Mouse (Mus musculus) liver, embryonic 12.5 days (tissue): Measurements from ENCODE around the gene Synj2. TPM values are rescaled to one million over a fixed set of nuclear protein-coding genes. Genes with fewer than 3 reads are reported as not detected.

Source experiments
- ATAC-seq: fragments of 200-750 bp; cut with Nextera tagmentation; 2 replicates; pipeline ENCODE4 v1.8.0; 2017; ENCODE audit warnings: moderate number of reproducible peaks, mild to moderate bottlenecking, moderate library complexity
- H3K27ac ChIP-seq: fragments of 300-500 bp; sonication (generic); 2 replicates; pipeline ENCODE4 v1.5.1; 2016; ENCODE audit warnings: mild to moderate bottlenecking
- H3K27me3 ChIP-seq: fragments of 300-500 bp; sonication (generic); replicated peaks from 2 replicates; pipeline ENCODE4 v1.6.1; 2016; ENCODE audit warnings: mild to moderate bottlenecking, moderate library complexity
- H3K36me3 ChIP-seq: fragments of 300-500 bp; sonication (generic); 2 replicates; pipeline ENCODE4 v1.6.1; 2016; ENCODE audit warnings: mild to moderate bottlenecking, moderate library complexity
- H3K4me1 ChIP-seq: fragments of 300-500 bp; sonication (generic); 2 replicates; pipeline ENCODE4 v1.6.1; 2016
- H3K4me2 ChIP-seq: fragments of 300-500 bp; sonication (generic); 2 replicates; pipeline ENCODE4 v1.6.1; 2016; ENCODE audit warnings: mild to moderate bottlenecking, moderate library complexity
- H3K4me3 ChIP-seq: fragments of 300-500 bp; sonication (generic); 2 replicates; pipeline ENCODE4 v1.5.1; 2016; ENCODE audit warnings: mild to moderate bottlenecking, moderate library complexity
- H3K9ac ChIP-seq: fragments of 300-500 bp; sonication (generic); 2 replicates; pipeline ENCODE4 v1.6.1; 2016; ENCODE audit warnings: mild to moderate bottlenecking, moderate library complexity
- H3K9me3 ChIP-seq: fragments of 300-500 bp; sonication (generic); replicated peaks from 2 replicates; pipeline ENCODE4 v1.6.1; 2016; ENCODE audit warnings: mild to moderate bottlenecking, moderate library complexity
- WGBS: fragments of 180-500 bp; shearing (Covaris S2); methylation state at CpG from one replicate; pipeline ENCODE4 v1.1.7; 2016; ENCODE audit not compliant: insufficient replicate concordance; 5-methylcytosine and 5-hydroxymethylcytosine counted together
- polyA plus RNA-seq: library from polyadenylated mRNA; unstranded; fragments of >200 nt; fragmentation: Nextera tagmentation; extraction: Ambion mirVana; gene quantifications from 2 replicates; pipeline ENCODE4 v1.2.1, GENCODE M21; 2016

Synj2 gene
- polyA plus RNA-seq, 1 experiment from 2014 or later = 1.6 TPM

DNA sequence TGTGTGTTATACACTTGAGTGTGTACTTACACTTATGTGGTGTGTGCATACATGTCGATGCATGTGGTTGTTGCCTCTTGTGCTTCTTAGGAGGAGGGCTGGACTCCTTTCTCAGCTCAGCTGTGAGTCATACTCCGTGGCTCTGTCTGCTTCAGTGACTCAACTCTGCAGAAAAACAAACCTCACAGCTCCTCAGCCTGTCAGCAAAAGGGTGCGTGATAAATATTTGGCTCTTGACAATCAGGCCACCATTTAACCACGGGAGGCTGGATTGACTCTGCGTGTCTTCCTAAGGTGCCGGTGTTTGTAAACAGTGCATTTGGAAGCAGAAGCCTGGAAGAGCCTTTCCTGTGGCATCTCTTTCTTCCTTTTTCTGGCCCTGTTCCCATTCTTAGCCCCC, 53.5 kb downstream of the Synj2 start:
- Histone ChIP-seq H3K4me2 (no peak overlapping the region), H3K4me1 (no peaks in the 10 kb centered on the region; the same call in 1 of the 2 replicates), H3K9me3 (no peaks in the 10 kb centered on the region), H3K36me3 (no peaks in the 10 kb centered on the region), H3K27me3 (no peaks in the 10 kb centered on the region), H3K4me3 (no peak overlapping the region), H3K9ac (no peak overlapping the region), H3K27ac (no peak overlapping the region)
- 68% methylated on average over 6 of the region's 6 CpGs for WGBS
- no peak for ATAC-seq

DNA sequence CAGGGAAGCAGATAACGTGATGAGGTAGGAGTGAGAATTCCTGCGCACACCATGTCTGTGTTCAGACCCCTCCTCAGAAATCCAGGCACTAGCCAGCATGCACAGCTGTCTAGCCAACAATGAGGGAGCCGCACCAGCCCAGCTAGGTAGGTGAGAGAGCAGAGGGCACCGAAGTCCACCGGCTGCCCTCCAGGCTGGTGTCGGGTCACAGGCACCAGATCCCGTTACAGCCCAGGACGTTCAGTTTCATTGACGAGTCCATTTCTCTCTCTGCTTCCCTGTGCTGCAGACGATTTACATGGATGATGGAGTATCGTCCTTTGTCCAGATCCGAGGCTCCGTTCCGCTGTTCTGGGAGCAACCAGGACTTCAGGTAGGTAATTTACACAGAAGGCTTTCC, 55.5 kb downstream of the Synj2 start:
- no peak for ATAC-seq
- H3K4me1 ChIP-seq = no peaks in the 10 kb centered on the region; the same call in 1 of the 2 replicates
- H3K36me3 ChIP-seq = no peaks in the 10 kb centered on the region
- H3K9ac ChIP-seq = no peak overlapping the region
- no peak overlapping the region for H3K4me2 ChIP-seq
- no peak overlapping the region for H3K4me3 ChIP-seq
- H3K9me3 ChIP-seq = no peaks in the 10 kb centered on the region
- 80% methylated on average over 14 of the region's 14 CpGs for WGBS
- H3K27ac ChIP-seq = no peak overlapping the region
- H3K27me3 ChIP-seq = no peaks in the 10 kb centered on the region; the same call in 1 of the 2 replicates

DNA sequence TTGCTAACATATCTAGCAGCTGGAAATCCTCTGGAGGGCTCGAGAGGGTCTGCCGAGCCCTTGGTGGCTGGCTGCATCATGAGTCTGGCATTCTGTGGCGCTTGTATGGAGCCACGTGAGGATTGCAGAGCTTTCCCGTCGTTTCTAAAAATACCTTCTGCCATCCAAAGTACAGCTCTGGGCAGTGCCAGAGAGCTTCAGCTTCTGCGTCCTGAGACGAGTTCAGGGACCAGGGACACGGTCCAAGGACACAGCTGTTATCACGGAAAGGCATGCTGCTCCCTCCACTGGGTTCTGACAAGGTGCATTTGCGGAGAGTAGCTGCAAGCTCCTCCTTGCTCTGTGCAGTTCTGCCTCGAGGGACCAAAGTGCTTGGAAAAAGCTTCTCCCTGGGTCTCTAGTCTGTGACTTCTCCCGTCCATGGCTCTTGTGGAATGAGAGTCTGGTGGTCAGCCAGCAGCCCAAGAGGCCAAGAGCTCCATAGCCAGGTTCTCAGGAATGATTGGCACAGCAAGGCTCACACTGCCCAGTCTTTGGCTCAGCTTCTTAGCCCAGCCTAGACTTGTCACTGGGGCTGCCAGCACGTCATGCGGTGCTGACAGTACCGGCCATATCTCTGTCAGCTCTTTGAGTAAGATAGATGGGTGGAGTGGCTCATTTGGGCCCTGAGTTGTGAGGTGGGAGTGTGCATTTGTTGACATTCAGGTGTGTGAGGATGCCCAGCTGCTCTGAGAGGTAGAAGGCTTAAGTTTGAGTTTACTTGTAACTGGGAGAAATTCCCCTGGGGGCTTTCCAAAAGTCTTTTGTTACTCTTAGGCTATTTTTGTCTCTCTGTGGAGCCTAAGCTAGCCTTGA, 56.5 kb downstream of the Synj2 start:
- Histone ChIP-seq H3K4me2 (no peak overlapping the region), H3K36me3 (no peaks in the 10 kb centered on the region), H3K9me3 (no peaks in the 10 kb centered on the region), H3K27ac (no peak overlapping the region), H3K9ac (no peak overlapping the region), H3K27me3 (peaks cover 4% of the 10 kb centered on the region; the same call in 1 of the 2 replicates), H3K4me1 (no peaks in the 10 kb centered on the region; the same call in 1 of the 2 replicates), H3K4me3 (no peak overlapping the region)
- WGBS = 55% methylated on average over 16 of the region's 16 CpGs
- no peak for ATAC-seq

DNA sequence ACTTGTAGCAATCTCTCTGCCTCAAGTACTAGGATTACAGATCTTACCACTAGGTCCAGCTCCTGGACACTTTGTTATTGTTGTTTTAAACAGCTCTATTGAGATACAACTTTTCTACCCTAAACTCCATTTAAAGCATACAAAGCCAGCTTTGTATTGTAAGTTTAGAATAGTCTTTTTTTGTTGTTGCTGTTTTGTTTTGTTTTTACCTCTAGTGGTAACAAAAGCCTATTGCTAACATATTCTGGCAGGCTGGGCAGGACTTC, 57.1 kb downstream of the Synj2 start:
- no peaks in the 10 kb centered on the region; the same call in 1 of the 2 replicates for H3K4me1 ChIP-seq
- H3K36me3 ChIP-seq = no peaks in the 10 kb centered on the region
- H3K9ac ChIP-seq = no peak overlapping the region
- peaks cover 5% of the 10 kb centered on the region; the same call in 1 of the 2 replicates for H3K27me3 ChIP-seq
- no peaks in the 10 kb centered on the region for H3K9me3 ChIP-seq
- no peak overlapping the region for H3K4me2 ChIP-seq
- no peak for ATAC-seq
- no peak overlapping the region for H3K27ac ChIP-seq
- H3K4me3 ChIP-seq = no peak overlapping the region

DNA sequence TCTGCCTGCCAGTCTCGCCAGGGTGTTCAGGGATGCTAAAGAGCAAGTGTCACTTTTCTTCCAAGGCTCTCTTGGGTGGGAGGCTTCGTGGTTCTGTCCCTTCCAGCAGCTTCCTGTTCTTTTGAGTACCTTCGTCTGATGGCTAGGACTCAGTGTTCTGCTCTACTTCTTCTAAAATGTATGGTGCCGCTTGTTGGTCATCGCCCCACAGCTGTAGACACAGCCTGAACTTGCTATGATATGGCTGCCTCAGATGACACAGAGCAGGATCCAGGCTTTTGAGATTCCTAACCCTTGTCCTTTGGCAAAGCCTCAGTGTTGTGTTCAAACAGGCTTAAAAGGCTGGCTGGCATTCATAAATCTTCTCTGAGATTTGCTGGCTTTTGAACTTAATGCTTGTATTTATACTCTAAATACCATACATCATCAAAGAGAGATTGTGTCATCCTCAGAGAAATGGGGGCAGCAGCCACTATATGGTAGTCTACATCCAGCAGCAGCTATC, 58.0 kb downstream of the Synj2 start:
- no peak overlapping the region for H3K9ac ChIP-seq
- no peaks in the 10 kb centered on the region for H3K36me3 ChIP-seq
- no peaks in the 10 kb centered on the region for H3K9me3 ChIP-seq
- no peak overlapping the region for H3K4me2 ChIP-seq
- 42% methylated on average over 5 of the region's 5 CpGs for WGBS
- no peak for ATAC-seq
- H3K4me3 ChIP-seq = no peak overlapping the region
- no peaks in the 10 kb centered on the region for H3K4me1 ChIP-seq
- H3K27me3 ChIP-seq = peaks cover 5% of the 10 kb centered on the region; the same call in 1 of the 2 replicates
- no peak overlapping the region for H3K27ac ChIP-seq

DNA sequence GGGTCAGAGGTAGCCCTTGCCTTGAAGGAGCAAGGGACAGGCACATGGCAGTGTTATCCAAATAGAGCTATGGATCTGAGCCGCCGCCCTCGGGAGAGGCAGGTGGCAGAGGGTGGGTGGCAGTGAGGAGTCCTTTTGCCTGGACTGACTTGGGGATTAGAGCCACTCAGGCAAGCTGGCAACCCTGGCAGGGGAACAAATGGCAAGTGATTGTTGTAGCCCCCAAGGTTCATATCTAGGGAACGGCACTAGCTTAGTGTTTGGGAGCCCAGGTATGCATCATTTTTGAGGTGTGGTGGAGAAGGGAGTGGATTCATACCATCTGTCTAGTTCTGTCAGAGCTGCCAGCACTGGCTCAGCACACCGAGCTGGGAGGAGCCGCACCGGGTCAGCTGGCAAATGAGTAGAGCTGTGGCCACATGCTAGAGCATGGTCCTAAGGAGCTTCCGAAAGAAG, 59.8 kb downstream of the Synj2 start:
- WGBS = 70% methylated on average over 8 of the region's 8 CpGs
- no peak for ATAC-seq
- Histone ChIP-seq H3K9me3 (no peaks in the 10 kb centered on the region), H3K36me3 (no peaks in the 10 kb centered on the region), H3K4me2 (no peak overlapping the region), H3K27me3 (peaks cover 5% of the 10 kb centered on the region; the same call in 1 of the 2 replicates), H3K9ac (no peak overlapping the region), H3K27ac (no peak overlapping the region), H3K4me1 (peaks cover 10% of the 10 kb centered on the region), H3K4me3 (no peak overlapping the region)

DNA sequence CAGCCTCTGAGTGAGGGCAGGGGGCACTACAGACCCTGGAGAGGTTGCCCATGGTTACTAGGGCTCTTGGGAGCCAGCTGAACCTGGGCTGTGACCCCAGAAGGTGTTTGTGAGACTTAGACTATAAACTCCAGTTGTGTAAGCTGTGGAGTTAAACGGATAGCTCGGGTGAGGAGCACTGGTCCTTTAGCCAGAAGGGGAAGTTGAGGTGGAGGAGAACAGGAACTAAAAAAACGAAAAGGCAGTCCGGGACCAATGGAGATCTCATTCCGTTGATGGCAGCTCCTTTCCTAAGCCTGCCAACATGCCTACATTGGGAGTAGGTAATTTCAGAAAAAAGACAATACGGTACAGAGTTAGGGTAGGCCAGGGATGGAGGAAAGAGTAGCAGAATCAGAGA, 60.3 kb downstream of the Synj2 start:
- Histone ChIP-seq H3K36me3 (no peaks in the 10 kb centered on the region), H3K9ac (no peak overlapping the region), H3K27me3 (peaks cover 5% of the 10 kb centered on the region; the same call in 1 of the 2 replicates), H3K27ac (no peak overlapping the region), H3K4me1 (peaks cover 15% of the 10 kb centered on the region), H3K4me3 (no peak overlapping the region), H3K4me2 (no peak overlapping the region), H3K9me3 (no peaks in the 10 kb centered on the region)
- ATAC-seq = no peak
- 39% methylated on average over 6 of the region's 6 CpGs for WGBS

DNA sequence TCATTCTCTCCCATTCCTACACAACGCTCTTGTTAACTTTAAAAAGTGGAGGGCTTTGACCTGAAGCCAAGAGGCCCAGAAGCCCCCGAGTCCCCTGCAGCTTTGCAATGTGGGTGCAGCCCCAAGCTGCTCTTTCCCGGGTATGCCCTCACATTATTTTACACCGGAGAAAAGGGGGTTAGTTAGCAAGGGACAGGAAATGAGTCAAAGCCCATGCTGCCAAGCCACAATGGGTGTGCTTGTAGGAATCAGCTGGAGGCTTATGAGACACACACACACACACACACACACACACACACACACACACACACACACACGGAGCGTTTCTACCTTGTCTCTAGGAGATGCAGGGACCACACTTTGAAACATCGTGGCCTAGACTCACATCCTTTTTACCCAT, 60.8 kb downstream of the Synj2 start:
- no peak overlapping the region for H3K4me2 ChIP-seq
- H3K27ac ChIP-seq = no peak overlapping the region
- peaks cover 5% of the 10 kb centered on the region; the same call in 1 of the 2 replicates for H3K27me3 ChIP-seq
- WGBS = 33% methylated on average over 7 of the region's 7 CpGs
- H3K9ac ChIP-seq = no peak overlapping the region
- no peaks in the 10 kb centered on the region for H3K9me3 ChIP-seq
- H3K4me1 ChIP-seq = peaks cover 17% of the 10 kb centered on the region
- no peaks in the 10 kb centered on the region for H3K36me3 ChIP-seq
- H3K4me3 ChIP-seq = no peak overlapping the region
- no peak for ATAC-seq

DNA sequence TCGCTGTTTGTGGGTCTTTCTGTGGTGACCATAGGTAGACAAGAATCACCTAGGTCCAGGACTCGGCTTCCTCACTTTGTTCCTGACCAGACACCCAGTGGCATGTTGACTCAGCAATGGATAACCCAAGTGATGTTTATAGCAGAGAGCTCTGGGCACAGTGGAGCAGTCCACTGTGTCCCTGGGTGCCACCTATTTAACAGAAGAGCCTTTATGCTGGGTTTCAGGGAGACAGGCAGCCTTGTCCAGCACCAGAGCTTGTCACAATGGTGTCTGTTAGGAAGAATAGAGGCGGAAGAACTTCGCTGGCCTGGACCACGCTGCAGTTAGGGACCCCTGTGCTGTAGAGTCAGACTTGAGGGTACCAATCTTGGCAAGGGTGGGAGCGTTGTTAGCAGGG, 61.5 kb downstream of the Synj2 start:
- Histone ChIP-seq H3K36me3 (no peaks in the 10 kb centered on the region), H3K4me3 (no peak overlapping the region), H3K4me1 (peaks cover 19% of the 10 kb centered on the region), H3K9me3 (no peaks in the 10 kb centered on the region), H3K9ac (no peak overlapping the region), H3K27me3 (peaks cover 5% of the 10 kb centered on the region; the same call in 1 of the 2 replicates), H3K27ac (no peak overlapping the region), H3K4me2 (no peak overlapping the region)
- 73% methylated on average over 6 of the region's 6 CpGs for WGBS
- ATAC-seq = no peak

DNA sequence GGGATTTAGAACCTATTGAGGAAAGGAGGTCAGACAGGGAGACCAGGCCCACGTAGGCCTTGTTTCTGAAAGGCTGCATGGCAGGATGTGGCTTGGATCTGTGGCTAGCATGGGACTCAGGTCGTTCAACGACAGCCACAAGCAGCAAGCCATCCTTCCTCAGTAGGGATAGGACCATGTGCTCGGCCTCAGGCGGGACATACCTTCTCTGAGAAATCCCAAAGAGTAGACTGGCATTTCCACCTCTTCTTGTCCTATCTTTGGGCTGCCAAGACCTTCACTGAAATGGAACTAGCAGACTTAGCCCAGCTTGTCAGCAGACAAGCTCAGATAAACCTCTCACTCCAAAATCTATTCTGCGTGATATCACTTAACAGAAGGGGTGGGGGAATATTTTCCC, 62.6 kb downstream of the Synj2 start:
- no peak overlapping the region for H3K4me2 ChIP-seq
- H3K27me3 ChIP-seq = peaks cover 5% of the 10 kb centered on the region; the same call in 1 of the 2 replicates
- peaks cover 29% of the 10 kb centered on the region for H3K4me1 ChIP-seq
- no peak overlapping the region for H3K27ac ChIP-seq
- no peak overlapping the region for H3K4me3 ChIP-seq
- H3K9me3 ChIP-seq = no peaks in the 10 kb centered on the region
- ATAC-seq = no peak
- H3K9ac ChIP-seq = no peak overlapping the region
- WGBS = 42% methylated on average over 6 of the region's 6 CpGs
- H3K36me3 ChIP-seq = no peaks in the 10 kb centered on the region; the same call in 1 of the 2 replicates

DNA sequence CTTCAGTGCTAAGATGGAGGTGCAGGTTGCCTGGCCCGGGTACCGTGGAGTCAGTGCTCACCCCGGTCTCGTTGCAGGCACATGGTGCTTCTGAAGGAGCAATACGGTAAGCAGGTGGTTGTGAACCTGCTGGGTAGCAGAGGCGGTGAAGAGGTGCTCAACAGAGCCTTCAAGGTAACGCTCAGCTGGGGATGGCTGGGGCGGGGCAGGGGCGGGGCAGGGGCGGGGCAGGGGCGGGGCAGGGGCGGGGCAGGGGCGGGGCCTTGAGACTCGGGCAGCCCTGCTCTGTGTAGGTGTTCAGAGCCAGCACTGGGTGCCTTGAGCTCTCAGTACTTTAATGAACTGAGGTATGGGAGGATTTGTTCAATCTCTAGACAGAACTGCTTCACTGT, 64.2 kb downstream of the Synj2 start:
- Histone ChIP-seq H3K4me2 (peak overlapping the region; percentile 44), H3K9me3 (no peaks in the 10 kb centered on the region), H3K27me3 (peaks cover 5% of the 10 kb centered on the region; the same call in 1 of the 2 replicates), H3K4me1 (peaks cover 29% of the 10 kb centered on the region), H3K9ac (no peak overlapping the region), H3K36me3 (no peaks in the 10 kb centered on the region; the same call in 1 of the 2 replicates), H3K27ac (no peak overlapping the region), H3K4me3 (no peak overlapping the region)
- WGBS = 14% methylated on average over 9 of the region's 14 CpGs
- peak; percentile 76 for ATAC-seq

DNA sequence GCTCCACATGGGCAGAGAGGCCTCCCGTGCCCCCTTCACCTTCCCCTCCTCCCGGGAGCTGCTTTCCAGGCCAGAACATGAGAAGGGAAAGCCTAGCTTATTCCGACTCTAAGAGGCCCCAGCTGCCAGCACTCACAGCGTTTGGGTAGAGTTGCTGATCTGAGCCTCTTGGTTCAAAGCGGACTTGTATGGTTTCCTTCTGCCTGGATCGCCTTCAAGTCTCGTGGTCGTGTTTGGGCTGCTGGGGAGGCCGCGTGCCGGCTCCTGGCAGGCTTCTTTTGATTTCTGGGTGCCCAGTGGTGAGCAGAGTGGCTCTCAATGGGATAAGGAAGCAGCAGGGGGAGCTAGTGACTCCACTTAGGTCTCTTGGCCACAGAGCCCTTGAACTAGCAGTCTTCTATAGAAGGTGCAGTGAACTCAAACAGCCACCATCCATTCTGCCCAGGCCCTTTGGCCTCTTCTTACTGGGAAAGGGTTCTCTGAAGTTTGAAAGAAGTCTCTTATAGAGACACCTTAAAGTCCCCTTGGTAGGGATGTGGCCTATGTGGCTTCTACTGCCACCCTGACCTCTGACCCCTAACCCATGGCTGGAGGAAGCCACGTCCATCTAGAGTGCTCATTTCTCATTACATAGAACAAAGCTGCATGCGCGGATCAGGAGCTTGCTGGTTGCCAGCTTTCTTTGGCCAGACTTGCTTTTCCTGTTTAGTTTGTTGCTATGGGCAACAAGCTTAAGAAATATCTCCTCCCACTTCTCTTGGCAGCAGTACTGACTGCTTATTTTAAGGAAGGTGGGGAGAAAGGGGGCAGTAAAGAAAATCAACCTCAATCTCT, 64.8 kb downstream of the Synj2 start:
- Histone ChIP-seq H3K36me3 (peaks cover 1% of the 10 kb centered on the region; the same call in 1 of the 2 replicates), H3K9ac (peak overlapping the region; percentile 12; the same call in 1 of the 2 replicates), H3K27me3 (peaks cover 5% of the 10 kb centered on the region; the same call in 1 of the 2 replicates), H3K4me1 (peaks cover 29% of the 10 kb centered on the region), H3K4me3 (no peak overlapping the region), H3K9me3 (no peaks in the 10 kb centered on the region), H3K27ac (0 out of 2 replicates have a peak overlapping the region, but pooled peaks have one; percentile 34), H3K4me2 (peak overlapping the region; percentile 44)
- WGBS = 41% methylated on average over 14 of the region's 14 CpGs
- ATAC-seq = peak; percentile 42; the same call in 1 of the 2 replicates
